In genomic region chr7:128748758-128749157, GRCm38 (mm10) we compare ENCODE assay signal across 8 mouse cellular contexts. TPM values are rescaled to one million over a fixed set of nuclear protein-coding genes. Genes with fewer than 3 reads are reported as not detected.
DNase-seq lines count a peak whose midpoint lies in the region; ATAC-seq and TF ChIP-seq lines count a peak whose summit lies in the region.

No protein-coding gene starts in this region.

- no peak overlapping the region for H3K4me2 ChIP-seq in limb, embryonic 14.5 days (replicated peaks; ENCODE audit: low read depth, low read length, severe bottlenecking)

- TF ChIP-seq POLR2A in limb, embryonic 14.5 days (IDR thresholded peaks at IDR 0.05; ENCODE audit: borderline replicate concordance, extremely low read depth, insufficient read depth, insufficient read length): no peak

- H3K9ac ChIP-seq in limb, embryonic 14.5 days (ENCODE audit: low read depth, low read length, severe bottlenecking): no peak overlapping the region

- H3K27ac ChIP-seq in limb, embryonic 14.5 days (replicated peaks; ENCODE audit: low read depth, low read length): no peak overlapping the region
- H3K27ac ChIP-seq in limb, embryonic 10.5 days: no peak overlapping the region
- H3K27ac ChIP-seq in heart, embryonic 10.5 days: peak overlapping the region; percentile 30; the same call in 1 of the 2 replicates

- peaks cover 15% of the 10 kb centered on the region for H3K4me1 ChIP-seq in limb, embryonic 14.5 days (ENCODE audit: control insufficient read depth, insufficient read depth, low read length)
- peaks cover 14% of the 10 kb centered on the region for H3K4me1 ChIP-seq in limb, embryonic 10.5 days
- H3K4me1 ChIP-seq in heart, embryonic 10.5 days: peaks cover 43% of the 10 kb centered on the region

- H3K4me3 ChIP-seq in limb, embryonic 14.5 days (replicated peaks; ENCODE audit: low read length): no peak overlapping the region
- no peak overlapping the region for H3K4me3 ChIP-seq in limb, embryonic 10.5 days
- H3K4me3 ChIP-seq in heart, embryonic 10.5 days: peak overlapping the region; percentile 12; the same call in 1 of the 2 replicates

- no peaks in the 10 kb centered on the region for H3K27me3 ChIP-seq in limb, embryonic 14.5 days (ENCODE audit: control insufficient read depth, insufficient read depth, low read length)
- no peaks in the 10 kb centered on the region for H3K27me3 ChIP-seq in limb, embryonic 10.5 days (ENCODE audit: low read depth, poor library complexity, severe bottlenecking)
- no peaks in the 10 kb centered on the region for H3K27me3 ChIP-seq in heart, embryonic 10.5 days (ENCODE audit: insufficient read depth, poor library complexity, severe bottlenecking)

- peaks cover 43% of the 10 kb centered on the region for H3K36me3 ChIP-seq in limb, embryonic 14.5 days (ENCODE audit: control insufficient read depth, insufficient read depth, low read length)
- H3K36me3 ChIP-seq in limb, embryonic 10.5 days: peaks cover 52% of the 10 kb centered on the region
- peaks cover 45% of the 10 kb centered on the region for H3K36me3 ChIP-seq in heart, embryonic 10.5 days

- ATAC-seq in limb, embryonic 14.5 days (ENCODE audit: low FRiP score, low read depth): no peak

- DNase-seq in limb, embryonic 14.5 days (ENCODE audit: low spot score): peak; percentile 16
- no peak for DNase-seq in limb, embryonic 10.5 days (ENCODE audit: low spot score)
- peak; percentile 81 for DNase-seq in brain, adult 2 months (ENCODE audit: low read depth, low spot score)
- peak; percentile 93 for DNase-seq in heart, embryonic 10.5 days (ENCODE audit: low spot score)
- DNase-seq in kidney, postnatal 25 days: peak; percentile 83 to 89
- DNase-seq in ovary, postnatal 14 days (ENCODE audit: low spot score): peak; percentile 32
- no peak for DNase-seq in frontal cortex, postnatal 25 days (ENCODE audit: low spot score in 2 of 2)
- DNase-seq in thymus, adult 18-20 months: no peak

- 80% methylated on average over 3 of the region's 3 CpGs for WGBS in limb, embryonic 14.5 days
- 91% methylated on average over 3 of the region's 3 CpGs for WGBS in limb, embryonic 10.5 days
- WGBS in heart, embryonic 10.5 days: 20% methylated on average over 3 of the region's 3 CpGs

- no peaks in the 10 kb centered on the region for H3K9me3 ChIP-seq in limb, embryonic 14.5 days (ENCODE audit: control insufficient read depth, low read length)
- no peaks in the 10 kb centered on the region for H3K9me3 ChIP-seq in limb, embryonic 10.5 days (replicated peaks)
- no peaks in the 10 kb centered on the region for H3K9me3 ChIP-seq in heart, embryonic 10.5 days

RNA-seq across cellular contexts. Expression of gene Sec23ip, which starts 4.0 kb away (rescaled TPM):
- 31.7 and 33.6 TPM in 2 replicates for polyA plus RNA-seq in limb, embryonic 14.5 days (2012; rRNA removed)
- 37.0 and 37.8 TPM in 2 replicates for polyA plus RNA-seq in limb, embryonic 14.5 days (2014; fragmentation: Nextera tagmentation; extraction: Ambion mirVana)
- 37.1 and 39.1 TPM in 2 replicates for polyA plus RNA-seq in limb, embryonic 10.5 days (2016; fragmentation: Nextera tagmentation; extraction: Ambion mirVana)
- 37.4 and 42.7 TPM in 2 replicates for polyA plus RNA-seq in heart, embryonic 10.5 days (2016; fragmentation: Nextera tagmentation; extraction: Ambion mirVana)

RNA-seq across cellular contexts. Expression of gene Mcmbp, which starts 8.5 kb away (rescaled TPM):
- polyA plus RNA-seq in limb, embryonic 14.5 days (2012; rRNA removed): 45.2 and 51.1 TPM in 2 replicates
- polyA plus RNA-seq in limb, embryonic 14.5 days (2014; fragmentation: Nextera tagmentation; extraction: Ambion mirVana): 62.4 and 70.5 TPM in 2 replicates
- 76.7 and 78.1 TPM in 2 replicates for polyA plus RNA-seq in limb, embryonic 10.5 days (2016; fragmentation: Nextera tagmentation; extraction: Ambion mirVana)
- 44.4 and 51.9 TPM in 2 replicates for polyA plus RNA-seq in heart, embryonic 10.5 days (2016; fragmentation: Nextera tagmentation; extraction: Ambion mirVana)

Comparison
In these comparisons a context has a peak if more than half of its experiments do, and no peak if none do; other contexts are left out.
1. DNase-seq: peak in limb, embryonic 14.5 days (single experiment), brain, adult 2 months (single experiment), heart, embryonic 10.5 days (single experiment), kidney, postnatal 25 days (2 of 2) and ovary, postnatal 14 days (single experiment); none in limb, embryonic 10.5 days (single experiment), frontal cortex, postnatal 25 days (0 of 2) and thymus, adult 18-20 months (0 of 2).